Mouse (Mus musculus): ENCODE results near the gene Nedd9.

Gene Nedd9

GRCm38 (mm10) chr13:41486606-41487408 is at the start of gene Nedd9:
Nedd9 (minus strand) TSS chr13:41487362.
- DNase-seq (ENCODE audit: low spot score in 2 of 2) = no peak

GRCm38 (mm10) chr13:41532625-41533024 is 45.5 kb upstream of the Nedd9 start:
- DNase-seq (ENCODE audit: low spot score in 2 of 2) = no peak

GRCm38 (mm10) chr13:41530326-41530725 is 43.2 kb upstream of the Nedd9 start:
- no peak for DNase-seq (ENCODE audit: low spot score in 2 of 2)

GRCm38 (mm10) chr13:41524208-41524607 is 37.0 kb upstream of the Nedd9 start:
- DNase-seq (ENCODE audit: low spot score in 2 of 2) = no peak

GRCm38 (mm10) chr13:41521296-41521695 is 34.1 kb upstream of the Nedd9 start:
- no peak for DNase-seq (ENCODE audit: low spot score in 2 of 2)

GRCm38 (mm10) chr13:41520549-41521161 is 33.5 kb upstream of the Nedd9 start:
- DNase-seq (ENCODE audit: low spot score in 2 of 2) = no peak

- DNase-seq (ENCODE audit: low spot score in 2 of 2) = no peak
Measured at GRCm38 (mm10) chr13:41519792-41520191, 32.6 kb upstream of the Nedd9 start.

- no peak for DNase-seq (ENCODE audit: low spot score in 2 of 2)
Measured at GRCm38 (mm10) chr13:41517193-41517592, 30.0 kb upstream of the Nedd9 start.

- no peak for DNase-seq (ENCODE audit: low spot score in 2 of 2)
Measured at GRCm38 (mm10) chr13:41515749-41516148, 28.6 kb upstream of the Nedd9 start.

- DNase-seq (ENCODE audit: low spot score in 2 of 2) = no peak
Measured at GRCm38 (mm10) chr13:41514918-41515317, 27.8 kb upstream of the Nedd9 start.

- DNase-seq (ENCODE audit: low spot score in 2 of 2) = no peak
Measured at GRCm38 (mm10) chr13:41513456-41513855, 26.3 kb upstream of the Nedd9 start.

GRCm38 (mm10) chr13:41512243-41512642 is 25.1 kb upstream of the Nedd9 start:
- no peak for DNase-seq (ENCODE audit: low spot score in 2 of 2)

GRCm38 (mm10) chr13:41510631-41511419 is 23.7 kb upstream of the Nedd9 start:
- DNase-seq (ENCODE audit: low spot score in 2 of 2) = no peak

GRCm38 (mm10) chr13:41505594-41505993 is 18.4 kb upstream of the Nedd9 start:
- no peak for DNase-seq (ENCODE audit: low spot score in 2 of 2)

GRCm38 (mm10) chr13:41504997-41505396 is 17.8 kb upstream of the Nedd9 start:
- DNase-seq (ENCODE audit: low spot score in 2 of 2) = no peak

- no peak for DNase-seq (ENCODE audit: low spot score in 2 of 2)
Measured at GRCm38 (mm10) chr13:41504448-41504847, 17.3 kb upstream of the Nedd9 start.

GRCm38 (mm10) chr13:41502917-41503301 is 15.7 kb upstream of the Nedd9 start:
- DNase-seq (ENCODE audit: low spot score in 2 of 2) = no peak

- no peak for DNase-seq (ENCODE audit: low spot score in 2 of 2)
Measured at GRCm38 (mm10) chr13:41502136-41502916, 15.2 kb upstream of the Nedd9 start.

- DNase-seq (ENCODE audit: low spot score in 2 of 2) = no peak
Measured at GRCm38 (mm10) chr13:41500793-41501192, 13.6 kb upstream of the Nedd9 start.

GRCm38 (mm10) chr13:41498611-41499121 is 11.5 kb upstream of the Nedd9 start:
- DNase-seq (ENCODE audit: low spot score in 2 of 2) = no peak

GRCm38 (mm10) chr13:41494681-41495080 is 7.5 kb upstream of the Nedd9 start:
- no peak for DNase-seq (ENCODE audit: low spot score in 2 of 2)
